Mouse (Mus musculus) spleen, adult 18-20 months (tissue): Measurements from ENCODE around the gene Erf.
A peak's percentile ranks its signal among the peaks of the same experiment; 100 is the strongest.

Experiments used
- DNase-seq, 2 experiments: peaks; one replicate each; pipeline ENCODE4 v3.0.0; 2022; ENCODE audit warnings: mixed read lengths in 2 of 2

Erf gene

GRCm38 (mm10) chr7:25237249-25238014 is 13.1 kb downstream of the Erf start, which contains the start of gene Gsk3a:
Gene Gsk3a (minus strand): TSS chr7:25237851.
- peak; percentile 96 to 98 for DNase-seq

DNA sequence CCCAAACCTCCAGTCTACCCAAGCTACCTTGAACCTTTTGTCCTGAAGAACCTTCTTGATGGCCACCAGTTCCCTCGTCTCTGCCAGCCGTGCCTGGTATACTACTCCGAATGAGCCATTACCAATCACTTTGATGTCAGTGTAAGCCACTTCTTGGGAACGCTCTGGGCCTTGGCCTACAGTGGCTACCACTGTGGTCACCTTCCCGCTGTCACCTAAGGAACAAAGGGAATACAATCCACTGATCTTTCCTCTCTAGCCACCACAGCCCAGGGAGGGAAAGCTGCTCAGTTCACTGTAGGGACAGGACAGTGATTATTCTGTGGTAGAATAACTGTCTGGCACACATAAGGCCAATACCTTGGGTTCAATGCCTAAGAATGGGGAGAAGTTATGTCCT is 15.0 kb downstream of the Erf start:
- DNase-seq = no peak

DNA sequence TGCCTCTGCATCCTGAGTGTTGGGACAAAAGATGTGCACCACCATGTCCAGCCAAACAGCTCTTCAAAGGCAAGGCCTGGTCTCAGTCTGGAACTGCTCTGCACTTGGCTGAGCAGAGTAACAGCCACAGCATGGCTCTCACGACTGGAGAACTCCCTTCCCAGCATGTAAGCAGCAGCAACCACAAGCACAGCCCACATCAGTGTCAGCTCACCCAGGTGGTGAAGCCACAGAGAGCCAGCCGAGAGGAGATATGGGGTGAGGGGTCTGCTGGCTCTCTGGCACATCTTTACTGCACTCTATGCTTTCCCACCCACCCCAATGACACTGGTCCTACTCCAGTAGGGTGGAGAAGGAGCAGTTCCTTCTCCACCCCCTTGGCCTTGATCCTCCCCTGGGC is 17.5 kb downstream of the Erf start:
- DNase-seq = no peak

GRCm38 (mm10) chr7:25232101-25232648 is 18.4 kb downstream of the Erf start:
- DNase-seq = no peak

DNA sequence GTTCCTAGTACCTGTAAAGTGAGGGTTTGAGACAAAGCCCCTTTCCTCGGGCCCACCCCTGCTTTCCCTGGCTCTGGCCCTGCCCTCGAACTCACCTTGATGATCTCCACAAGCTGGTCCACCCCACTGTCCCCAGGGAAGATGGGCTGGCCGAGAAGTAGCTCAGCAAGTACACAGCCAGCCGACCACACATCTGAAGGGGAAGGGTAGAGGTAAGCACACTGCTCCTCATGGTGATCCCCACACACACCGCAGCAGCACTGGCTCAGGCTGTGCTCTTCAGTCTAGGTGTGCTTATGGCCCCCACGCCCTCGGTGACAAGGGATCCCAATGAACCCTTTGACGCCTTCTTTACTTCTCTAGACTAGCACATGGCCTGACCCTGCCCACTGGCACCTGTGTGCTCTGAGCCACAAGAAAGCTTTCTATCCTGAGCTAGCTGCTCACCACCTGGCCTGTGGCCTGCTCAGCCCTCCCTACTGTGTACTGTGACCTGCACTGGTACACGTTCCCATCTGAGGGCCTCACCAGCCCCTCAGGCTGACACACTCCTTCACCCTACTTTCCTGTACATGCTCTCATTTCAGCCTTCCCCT is 19.8 kb downstream of the Erf start:
- no peak for DNase-seq

DNA sequence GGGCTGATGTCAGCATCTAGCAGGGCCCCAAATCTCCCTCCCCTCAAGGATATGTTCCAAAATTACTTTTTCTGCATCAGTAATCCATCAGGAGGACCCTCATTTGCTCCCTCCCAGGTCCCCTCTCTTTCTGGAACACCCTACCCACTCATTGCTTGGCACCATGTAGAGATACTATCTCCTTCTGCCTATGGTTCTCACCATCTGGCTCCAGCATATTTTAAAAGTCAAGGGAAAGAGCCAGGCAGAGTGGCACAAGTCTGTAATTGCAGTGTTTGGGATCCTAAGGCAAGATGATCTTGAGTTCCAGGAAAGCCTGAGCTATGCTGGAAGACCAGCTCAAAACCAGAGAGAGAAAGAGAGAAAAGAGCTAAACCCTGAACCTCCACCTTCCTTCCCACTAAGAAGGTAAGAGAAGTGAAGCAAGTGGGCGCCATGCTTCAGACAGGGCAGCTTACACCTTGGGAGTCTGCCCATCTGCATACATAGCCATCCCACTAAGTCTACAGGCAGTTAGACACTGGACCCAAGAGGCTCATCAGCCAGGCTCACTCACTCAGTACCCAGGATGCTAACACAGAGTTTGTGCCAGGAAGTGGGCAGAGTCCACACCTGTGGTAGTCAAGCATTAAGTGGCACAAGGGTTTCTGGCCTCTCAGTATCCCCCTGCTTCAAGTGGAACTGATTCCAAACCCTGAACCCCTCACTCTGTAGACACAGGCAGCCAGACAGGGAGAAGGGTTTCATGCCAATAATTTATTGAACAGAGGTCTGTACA is 22.8 kb downstream of the Erf start:
- DNase-seq = no peak

GRCm38 (mm10) chr7:25222275-25222967 is 28.1 kb downstream of the Erf start:
- no peak for DNase-seq

DNA sequence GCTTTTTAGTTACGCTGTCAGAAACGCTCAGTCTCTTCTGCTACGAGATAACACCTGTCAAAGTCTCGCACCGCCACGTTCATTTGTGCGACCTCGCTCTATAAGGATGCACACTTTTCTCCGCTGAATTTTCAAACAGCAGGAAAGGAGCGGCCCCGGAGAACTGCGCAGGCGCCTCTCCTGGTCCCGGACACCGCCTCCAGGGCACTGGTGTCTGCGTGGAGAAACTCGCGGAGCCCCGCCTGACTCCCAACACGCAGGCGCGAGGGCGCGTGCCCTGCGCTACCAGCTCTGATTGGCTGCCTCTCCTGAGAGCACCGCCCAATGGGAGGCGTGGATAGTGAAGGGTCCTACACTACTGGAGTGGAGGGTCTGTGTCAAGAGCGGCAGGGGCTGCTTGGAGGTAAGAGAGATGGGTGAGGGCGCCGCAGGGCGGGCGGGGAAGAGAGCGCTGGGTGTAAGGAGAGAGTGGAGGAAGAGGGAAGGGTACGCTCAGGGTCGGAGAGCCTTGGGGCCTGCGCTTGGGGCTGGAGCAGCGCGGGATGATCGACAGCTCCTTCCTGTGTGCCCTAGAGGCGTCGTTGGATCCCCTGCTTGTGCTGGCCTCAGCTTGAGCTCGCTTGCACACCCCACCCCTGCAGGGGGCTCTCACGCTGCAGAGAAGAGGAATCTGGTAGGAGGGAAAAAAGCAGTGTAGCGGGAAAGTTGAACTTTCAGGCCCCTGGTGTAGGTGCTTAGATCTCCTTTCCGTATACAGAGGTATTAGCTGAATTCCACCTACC is 29.3 kb downstream of the Erf start, which contains the start of gene Zfp526:
Gene Zfp526 (plus strand): TSS at position 324 of the 782 bp plus-strand sequence.
- peak; percentile 94 to 95 for DNase-seq

DNA sequence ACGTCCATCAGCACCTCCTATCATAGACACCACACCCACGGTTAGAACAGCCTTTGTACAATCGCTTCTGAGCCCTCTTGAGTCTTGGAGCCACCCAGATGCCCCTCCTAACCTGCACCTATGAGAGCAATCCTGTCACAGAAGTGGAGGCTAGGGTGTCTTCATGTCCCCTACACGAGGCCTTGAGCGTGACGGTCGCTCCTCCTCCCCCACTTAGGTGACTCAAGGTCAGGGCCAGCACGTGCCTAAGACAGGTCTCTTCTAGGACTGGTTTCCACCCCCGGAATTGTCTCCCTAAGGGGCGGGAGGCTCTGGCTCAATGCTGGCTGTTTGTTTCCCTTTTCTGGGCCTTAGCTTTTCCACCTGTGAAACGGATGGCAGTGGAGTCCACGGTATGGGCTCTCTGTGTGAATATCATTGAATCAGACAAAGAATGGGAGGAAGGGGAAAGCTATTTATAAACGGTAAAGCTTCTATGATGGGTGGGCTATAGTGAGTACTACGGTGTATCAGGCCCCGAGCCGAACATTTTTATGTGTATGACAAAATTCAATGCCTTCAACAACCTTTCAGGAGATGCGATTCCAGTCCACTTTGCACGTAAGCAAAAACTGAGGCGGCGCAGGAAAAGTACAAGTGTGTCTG is 30.0 kb downstream of the Erf start, which contains the start of gene Dedd2:
Gene Dedd2 (minus strand): TSS at position 159 of the 645 bp plus-strand sequence.
- DNase-seq = peak in 1 of 2 experiments; percentile 30

GRCm38 (mm10) chr7:25219756-25220456 is 30.7 kb downstream of the Erf start:
- peak; percentile 93 to 97 for DNase-seq

DNA sequence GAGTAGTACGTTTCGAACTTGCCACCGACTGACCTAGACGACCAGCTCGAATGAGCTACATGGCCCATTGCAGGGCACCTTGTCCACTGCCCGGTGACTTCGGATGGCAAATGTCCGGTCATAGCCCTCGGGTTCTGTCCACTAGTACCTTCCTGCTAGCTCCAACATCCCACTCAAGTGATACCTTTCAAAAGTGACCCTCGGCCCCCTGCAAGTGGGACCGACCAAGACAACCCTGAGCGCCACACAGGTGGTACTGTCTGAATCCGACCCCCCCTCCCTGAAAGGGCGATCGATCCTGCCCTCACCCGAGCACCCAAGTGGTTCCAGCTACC is 31.2 kb downstream of the Erf start:
- DNase-seq = no peak

- peak; percentile 34 to 48 for DNase-seq
Measured at GRCm38 (mm10) chr7:25218705-25219415, 31.7 kb downstream of the Erf start.

DNA sequence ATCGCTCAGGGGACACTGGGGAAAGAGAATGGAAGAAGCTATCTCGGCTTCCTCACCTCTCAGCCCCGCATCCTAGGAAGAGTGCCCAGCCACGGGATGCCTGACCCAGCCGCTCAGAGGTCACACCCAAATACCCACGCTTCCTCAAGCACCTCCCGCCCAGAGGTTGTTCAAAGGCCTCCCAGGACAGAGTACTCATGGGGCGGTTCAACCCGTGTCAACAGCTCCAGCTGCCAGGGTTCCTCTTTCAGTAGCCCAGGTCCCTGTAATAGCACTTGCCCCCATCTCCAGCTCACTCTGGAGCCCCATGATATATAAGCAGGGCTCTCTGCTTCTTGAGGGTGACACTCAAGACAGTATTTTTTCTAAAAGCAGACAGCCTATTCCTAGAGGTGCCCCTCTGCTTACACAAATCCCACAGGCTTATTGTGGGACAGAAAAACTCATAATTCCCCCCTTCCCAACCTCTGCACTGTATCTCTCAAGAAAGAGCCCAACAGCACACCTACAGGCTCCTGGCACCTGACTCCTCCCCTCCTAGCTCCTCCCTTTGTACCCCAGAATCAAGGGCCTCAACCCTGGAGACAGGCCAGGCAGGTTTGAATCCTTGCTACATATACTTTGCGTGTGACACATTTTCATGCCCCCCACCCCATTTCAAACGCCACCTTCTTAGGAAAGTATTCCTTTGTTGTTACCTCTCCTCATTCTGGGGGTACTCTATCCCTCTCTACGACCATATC is 32.7 kb downstream of the Erf start:
- no peak for DNase-seq

DNA sequence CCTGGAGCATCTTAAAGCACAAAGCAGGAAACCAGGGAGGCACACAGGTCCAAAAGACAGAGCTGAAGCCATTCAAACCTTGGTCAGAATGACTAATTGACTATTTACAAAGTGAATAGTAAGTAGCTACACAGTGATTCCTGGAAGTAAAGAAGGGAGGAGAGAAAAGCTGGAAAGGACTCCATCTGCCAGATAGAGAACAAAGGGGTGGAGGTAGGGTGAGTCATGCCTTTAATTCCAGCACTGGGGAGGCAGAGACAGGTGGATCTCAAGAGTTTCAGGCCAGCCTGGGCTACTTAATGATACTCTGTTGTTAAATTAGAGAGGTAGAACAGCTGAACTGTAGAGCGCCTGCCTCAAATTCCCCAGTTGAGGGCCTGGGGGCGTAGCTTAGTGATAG is 36.4 kb downstream of the Erf start:
- no peak for DNase-seq

- no peak for DNase-seq
Measured at GRCm38 (mm10) chr7:25213099-25213498, 37.5 kb downstream of the Erf start.

- DNase-seq = no peak
Measured at GRCm38 (mm10) chr7:25210482-25210881, 40.1 kb downstream of the Erf start.

DNA sequence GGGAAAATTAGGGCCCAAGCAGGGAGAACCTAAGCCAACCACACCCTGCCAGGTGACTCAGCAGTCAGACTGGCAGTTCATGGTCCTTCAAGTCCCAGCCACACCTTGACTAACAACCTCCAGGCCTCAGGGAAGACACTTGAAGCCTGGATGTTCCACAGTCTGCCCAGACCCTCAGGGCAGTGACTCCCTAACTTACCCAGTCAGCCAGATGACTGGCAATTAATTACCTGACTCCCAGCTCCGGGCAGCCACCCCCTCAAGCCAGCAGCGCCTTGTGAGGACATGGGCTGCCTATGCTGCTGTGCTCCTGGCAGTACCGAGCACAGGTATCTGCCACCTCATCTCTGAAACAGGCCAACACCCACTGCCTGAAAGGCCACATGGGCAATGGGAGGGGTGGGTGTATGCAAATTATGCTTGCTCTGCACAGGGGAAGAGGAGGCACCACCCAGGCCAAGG is 41.4 kb downstream of the Erf start:
- peak; percentile 36 to 41 for DNase-seq

GRCm38 (mm10) chr7:25206094-25206830 is 44.3 kb downstream of the Erf start:
- DNase-seq = no peak
